Mouse (Mus musculus) MEL-GATA-1-ER (cell line): ENCODE results near the gene Creb3l1.
A peak's percentile ranks its signal among the peaks of the same experiment; 100 is the strongest.

Experiments used
- DNase-seq: peaks from one replicate; pipeline ENCODE4 v3.0.0-alpha.2; 2012; ENCODE audit warnings: low read depth; ENCODE audit errors: extremely low read depth

Creb3l1 gene

DNA sequence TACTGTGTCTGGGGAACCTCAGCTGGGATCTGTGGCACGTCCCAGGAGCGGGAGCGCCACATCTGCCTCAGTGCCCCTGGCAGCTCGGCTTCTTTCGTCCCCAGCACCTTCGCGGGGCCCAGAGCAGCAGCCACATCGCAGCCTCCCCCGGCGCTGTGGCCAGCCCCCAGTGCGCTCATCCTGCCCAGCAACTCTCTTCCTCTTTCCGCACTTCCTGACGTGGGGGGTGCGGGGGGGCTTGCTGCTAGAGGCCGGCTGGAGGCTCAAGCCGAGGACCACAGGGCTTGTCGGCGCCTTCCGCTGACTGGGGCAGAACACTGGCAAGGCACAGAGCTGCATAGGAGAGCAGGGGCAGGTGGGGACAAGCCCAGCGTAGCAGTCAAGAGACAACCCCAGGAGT is 58.9 kb downstream of the Creb3l1 start:
- DNase-seq = no peak

DNA sequence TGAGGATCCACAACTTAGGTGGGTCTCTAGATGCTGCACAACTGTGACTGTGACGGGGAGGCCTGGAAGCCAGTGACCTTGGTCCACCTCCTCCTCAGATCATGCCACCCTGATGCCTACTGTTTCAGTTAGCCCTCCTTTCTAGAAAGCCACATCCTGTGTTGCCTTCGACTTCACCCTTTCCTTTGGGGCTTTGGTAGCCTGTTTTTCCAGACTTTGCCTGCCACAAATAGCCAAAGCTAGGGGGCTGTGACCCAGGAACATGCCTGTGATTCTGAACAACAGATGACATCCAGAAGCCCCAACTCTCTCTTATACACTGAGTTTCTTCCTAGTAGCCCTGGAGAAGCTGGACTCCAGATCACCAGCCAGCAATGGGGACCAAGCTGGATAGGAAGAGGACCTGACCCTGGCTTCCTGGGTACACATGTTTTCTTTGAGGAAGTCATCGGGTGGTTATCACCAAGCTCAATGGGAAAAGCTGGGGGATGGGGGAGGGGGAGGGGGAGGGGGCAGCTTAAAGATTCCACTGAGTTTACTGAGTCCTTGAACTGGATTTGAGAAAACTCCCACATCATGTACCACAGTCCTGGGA is 59.6 kb downstream of the Creb3l1 start:
- no peak for DNase-seq

DNA sequence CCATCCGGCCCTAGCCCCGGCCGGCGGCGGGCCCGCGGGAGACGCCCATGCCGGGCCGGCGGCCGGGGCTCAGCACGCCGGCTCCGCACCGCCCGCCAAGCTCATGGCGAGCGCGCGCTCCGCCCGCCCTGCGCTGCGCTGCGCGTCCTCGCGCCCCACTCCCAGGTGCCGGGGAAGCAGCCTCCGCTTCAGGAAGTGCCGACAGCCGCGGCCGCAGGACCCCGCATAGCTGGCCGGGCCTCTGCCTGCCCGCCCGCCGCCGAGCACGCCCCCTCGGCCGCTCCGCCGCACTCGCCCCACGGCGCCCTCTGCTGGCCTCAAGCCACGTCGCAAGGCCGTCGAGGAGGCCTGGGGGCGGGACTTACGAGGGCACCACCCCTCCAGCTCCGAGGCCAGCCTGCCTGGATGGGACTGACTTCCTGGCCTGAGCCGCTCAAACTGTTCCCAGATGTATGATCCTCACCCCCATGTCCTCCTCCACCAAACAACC is 60.8 kb downstream of the Creb3l1 start:
- DNase-seq = peak; percentile 62

DNA sequence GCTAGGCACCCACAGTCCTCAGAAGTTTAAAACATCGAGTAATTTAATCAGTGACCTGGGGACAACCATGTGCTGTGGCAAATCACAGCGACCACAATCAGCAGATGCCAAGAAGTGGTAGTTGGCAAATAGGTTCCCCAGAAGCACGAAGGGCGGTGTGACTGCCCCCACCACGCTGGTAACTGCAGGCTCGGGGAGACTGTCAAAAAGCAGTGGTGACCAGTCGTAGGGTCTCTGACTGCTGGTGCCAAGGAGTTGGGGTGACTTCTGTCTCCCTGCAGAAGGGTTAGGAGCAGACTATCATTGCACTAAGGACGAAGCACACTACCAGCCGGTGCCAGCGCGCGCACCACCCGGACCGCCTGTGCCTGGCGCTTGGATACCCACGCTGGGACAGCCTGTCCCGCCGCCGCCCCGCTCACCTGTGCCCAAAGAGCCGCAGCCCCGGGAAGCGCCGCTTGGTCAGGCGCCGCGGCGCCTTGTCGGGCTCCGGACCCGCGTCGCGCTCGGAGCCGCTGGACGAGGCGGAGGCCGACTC is 61.4 kb downstream of the Creb3l1 start:
- DNase-seq = no peak

DNA sequence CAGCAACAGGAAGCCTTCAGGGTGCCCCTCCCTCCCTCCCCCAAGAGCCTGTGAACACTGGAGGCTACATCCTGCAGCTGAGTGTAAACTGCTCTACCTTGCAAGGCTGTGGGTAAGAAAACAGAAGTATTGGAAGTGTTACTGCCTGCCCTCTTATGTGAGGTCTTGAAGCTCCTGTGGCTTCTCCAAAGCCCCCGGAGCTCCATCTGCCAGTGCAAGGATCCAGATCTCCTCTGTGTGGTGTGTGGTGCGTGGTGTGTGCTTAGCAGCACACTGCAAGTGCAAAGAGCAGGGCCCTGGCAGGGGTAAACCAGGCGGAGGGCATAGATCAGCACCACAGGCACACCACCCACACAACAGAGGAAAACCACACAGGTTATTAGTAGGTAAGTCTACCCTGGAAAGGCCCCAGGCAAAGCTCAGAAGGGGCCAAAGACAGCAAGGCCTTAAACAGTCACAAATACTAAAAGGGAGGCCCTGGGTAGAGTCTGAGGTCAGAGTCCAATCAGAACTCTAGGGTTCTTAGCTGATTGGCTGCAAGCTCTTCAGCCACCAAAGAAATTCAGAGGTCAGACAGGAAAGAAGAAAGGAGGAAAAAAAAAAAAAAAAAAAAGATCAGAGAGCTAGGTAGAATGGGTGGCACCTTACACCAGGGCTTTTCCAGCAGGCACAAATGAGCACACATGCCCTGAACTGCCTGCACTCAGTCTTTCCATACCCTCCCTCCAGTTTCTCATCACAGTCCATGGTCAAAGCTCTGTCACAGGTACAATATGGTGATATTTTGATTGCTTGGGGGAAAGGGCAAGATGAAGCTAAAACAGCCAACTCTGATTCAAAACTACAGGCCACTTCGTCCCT is 62.2 kb downstream of the Creb3l1 start:
- no peak for DNase-seq

DNA sequence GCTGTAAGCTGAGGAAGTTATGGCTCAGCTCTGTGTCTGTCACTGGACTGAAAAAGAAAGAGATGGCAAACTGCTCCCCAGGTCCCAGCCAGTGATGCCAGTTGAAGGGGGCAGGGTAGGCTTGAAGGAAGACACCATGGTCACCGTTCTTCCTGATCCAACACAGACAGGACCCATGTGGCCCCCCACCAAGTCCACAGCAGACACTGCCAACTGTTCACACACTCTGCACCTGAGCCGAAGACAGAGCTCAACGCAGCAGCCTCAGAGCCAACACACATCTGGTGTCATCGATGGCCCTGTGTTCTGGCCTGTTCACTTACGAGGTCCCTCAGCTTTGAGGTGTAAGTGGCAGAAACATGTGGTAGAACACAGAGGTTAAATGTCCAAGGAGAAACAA is 63.8 kb downstream of the Creb3l1 start:
- no peak for DNase-seq

DNA sequence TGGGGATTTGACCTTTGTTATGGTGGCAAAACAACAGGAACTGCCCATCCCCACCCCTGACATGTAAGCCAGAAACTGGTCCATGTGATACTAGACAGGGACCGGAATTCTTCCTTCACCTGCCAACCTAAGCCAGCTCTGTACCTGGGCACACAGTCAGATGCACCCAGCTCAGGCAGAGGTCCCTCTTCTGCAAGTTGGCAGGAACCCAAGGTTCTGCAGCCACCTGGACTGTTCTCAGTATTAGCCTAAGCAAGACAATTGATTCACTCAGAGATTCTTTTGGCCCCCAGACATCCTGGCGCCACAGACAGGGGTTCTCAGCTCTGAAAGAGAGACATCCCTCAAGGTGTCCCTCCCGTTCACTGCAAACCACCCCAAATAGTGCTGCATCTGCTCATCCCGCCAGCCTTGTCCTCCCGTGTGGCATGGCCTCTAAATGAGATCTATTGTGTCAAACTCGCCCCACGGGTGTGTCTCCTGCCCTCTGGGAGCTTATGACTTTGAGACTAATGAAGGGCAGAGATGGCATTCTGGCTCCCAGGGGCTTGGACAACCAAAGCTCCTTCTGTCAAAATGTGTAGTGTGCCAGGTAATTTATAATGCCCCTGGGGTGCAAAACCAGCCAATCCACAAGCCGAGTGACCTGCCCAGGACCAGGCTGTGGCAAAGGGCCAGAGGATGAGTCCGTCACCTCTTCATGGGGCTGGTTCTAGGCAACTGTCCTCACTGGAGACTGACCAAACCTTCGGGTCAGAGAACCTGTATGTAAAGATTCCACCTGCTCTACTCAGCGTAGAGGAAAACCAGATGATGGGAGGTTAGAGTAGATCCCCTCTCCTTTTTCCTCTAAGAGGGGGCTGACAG is 64.5 kb downstream of the Creb3l1 start:
- DNase-seq = no peak

DNA sequence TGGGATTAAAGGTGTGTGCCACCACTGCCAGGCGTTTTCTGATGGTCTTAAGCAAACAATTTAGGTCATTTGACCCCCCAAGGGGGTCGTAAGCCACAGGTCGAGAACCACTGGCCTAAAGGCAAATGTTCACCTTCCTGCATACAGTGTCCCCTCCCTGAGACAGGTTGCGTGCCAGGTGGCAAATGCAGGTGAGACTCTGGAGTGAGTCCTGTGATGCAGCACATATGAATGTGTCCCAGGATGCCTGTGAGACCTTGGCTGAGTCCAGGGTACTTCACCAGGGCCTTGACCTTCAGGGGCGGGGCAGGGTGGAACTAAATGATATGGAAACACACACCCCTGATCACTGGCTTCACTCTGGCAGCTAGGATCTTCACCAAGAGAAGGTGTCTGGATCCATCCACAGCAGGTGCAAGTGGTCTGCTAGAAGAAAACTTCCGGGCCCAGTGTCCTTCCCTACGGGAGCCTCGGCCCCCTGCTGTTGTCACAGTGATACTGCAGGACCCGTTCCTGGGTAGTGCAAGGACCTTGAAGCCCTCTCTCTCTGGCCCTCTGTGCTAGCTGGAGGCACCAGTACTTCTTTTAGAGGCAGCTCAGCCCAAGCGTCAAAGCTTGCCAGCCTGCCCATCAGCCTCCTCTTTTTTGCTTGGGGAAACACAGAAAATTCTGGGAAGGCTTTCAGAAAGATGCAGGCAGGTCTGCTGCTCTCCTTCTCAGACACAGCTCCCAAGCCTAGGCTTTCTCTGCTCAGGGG is 65.4 kb downstream of the Creb3l1 start:
- DNase-seq = no peak

DNA sequence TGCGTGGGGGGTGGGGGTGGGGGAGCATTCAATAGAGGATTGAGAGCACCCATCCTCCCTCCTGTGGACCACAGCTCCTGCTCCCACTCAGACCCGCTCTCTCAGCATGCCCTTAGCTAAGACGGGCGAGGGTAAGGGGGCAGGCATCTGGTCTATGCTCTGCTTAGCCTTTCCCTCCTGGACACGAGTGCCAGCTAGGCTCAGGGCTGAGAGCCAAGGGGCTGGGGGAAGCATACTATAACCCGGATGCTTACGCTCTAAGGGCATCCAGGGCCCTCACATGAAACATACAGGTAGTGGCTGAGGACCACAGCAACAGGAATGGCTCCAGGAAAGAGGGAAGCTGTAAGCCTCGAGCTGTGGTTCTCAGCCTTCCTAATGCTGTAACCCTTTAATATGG is 66.3 kb downstream of the Creb3l1 start:
- DNase-seq = no peak

DNA sequence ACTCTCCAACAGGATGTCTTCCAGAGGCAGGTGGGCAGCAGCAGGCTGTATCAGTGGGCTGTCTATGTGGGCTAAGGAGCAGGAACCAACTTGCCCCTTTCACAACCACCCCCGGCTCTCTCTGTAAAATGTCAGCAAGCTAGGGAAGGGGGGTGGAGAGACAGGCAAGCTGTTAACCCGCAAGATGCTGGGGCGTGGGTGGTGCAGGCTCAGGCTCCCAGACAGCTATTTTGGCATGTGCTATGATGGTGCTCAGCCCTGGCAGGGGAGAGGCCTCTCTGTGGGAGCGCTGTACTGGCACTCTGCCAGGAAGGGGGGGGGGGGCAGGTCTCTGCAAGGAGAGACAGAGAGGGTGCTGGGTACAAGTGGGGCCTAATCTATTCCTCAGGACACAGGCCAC is 67.2 kb downstream of the Creb3l1 start:
- no peak for DNase-seq

DNA sequence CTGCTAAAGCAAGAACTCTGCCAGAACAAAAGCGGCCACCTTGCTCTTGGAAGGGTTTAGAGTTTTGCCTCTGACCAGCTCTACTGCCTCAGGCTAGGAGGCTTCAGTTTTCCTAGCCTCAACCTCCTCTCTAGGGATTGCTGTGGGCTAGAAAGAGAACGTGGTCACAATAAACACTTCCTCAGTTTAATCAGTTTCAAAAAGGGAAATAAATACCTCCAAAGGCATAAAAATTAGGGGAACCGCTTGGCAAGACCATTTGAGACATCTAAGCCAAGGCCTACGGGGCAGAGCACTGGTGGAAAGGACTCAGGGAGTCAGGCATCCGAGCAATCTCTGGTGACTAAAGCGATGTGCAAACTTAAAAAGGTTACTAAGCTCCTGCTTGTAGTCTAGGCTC is 68.4 kb downstream of the Creb3l1 start:
- no peak for DNase-seq

DNA sequence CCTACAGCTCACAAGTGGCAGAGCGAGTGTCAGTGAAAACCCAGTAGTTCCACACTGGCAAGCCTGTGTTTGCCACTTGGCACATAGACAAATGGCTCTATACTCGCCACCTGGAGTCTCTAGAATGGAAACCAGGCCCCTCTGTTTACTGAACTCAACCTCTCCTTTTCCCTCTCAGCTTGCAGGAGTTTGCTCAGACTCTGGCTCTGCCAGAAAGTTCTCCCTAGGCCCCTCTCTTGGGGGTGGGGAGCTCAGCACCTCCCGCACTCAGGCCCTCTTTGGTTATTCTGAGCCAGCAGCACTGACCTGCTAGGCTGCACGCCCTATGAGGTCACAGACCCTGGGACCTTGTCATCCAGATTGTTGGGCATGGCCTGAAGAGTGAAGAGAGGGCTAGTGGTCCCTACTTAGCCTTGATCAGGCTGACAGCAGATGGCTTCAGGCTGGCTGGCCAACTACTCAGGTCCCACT is 69.1 kb downstream of the Creb3l1 start:
- DNase-seq = no peak

DNA sequence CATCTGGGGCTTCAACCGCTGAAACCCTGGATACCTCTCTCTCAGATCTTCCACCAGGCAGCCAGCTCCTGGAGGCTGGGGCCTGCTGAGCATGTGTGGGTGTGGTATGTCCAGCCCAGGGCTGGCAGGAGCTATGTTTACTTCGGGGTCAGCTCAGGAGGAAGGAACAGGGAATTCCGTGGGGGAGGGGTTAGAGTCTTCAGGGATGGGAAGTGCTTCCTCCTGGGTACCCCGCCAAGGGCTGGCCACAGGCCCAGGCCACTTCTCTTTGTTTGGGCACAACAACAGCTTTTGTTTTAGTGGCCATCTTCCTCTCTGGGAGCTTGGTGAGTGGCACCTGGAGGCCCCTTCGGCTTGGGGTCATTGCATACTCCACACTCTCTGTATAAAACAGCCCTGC is 70.5 kb downstream of the Creb3l1 start:
- no peak for DNase-seq

DNA sequence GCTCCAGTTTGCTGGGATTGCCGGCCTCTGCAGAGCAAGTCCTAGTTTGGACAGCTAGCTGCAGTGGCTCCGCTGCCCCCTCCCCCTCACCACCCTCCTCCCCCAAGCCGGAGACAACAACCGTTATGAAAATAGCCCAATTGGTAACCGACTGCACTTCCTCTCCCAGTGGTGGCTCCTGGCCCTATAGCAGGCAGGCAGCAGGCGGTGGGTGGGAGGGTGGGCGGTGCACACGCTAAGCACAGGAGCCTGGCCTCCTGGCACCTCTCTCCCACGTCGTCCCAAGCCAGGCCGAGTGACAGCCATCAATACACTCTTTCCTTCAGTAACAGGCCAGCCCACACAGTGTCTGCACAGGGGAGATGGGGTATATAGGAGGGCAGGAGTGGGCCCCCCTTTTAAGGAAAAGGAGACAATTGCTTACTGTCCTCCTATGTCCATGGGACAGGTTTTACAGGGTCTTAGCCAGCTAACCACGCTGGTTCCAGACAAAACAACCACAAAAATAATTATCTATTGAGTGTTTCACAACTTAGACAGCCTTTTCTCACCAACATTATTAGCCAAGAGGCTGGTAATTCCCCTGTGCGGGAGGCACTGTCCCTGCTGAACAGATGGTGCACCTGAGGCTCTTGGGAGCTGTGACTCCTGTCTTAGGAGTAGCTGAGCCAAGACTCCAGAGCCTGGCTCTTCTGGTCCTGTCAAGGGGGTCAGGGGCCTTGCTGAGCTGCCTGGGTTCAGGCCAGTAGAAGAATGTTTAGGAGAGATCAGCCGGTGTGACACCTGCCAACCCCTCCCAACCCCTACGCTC is 73.8 kb downstream of the Creb3l1 start:
- DNase-seq = peak; percentile 84

DNA sequence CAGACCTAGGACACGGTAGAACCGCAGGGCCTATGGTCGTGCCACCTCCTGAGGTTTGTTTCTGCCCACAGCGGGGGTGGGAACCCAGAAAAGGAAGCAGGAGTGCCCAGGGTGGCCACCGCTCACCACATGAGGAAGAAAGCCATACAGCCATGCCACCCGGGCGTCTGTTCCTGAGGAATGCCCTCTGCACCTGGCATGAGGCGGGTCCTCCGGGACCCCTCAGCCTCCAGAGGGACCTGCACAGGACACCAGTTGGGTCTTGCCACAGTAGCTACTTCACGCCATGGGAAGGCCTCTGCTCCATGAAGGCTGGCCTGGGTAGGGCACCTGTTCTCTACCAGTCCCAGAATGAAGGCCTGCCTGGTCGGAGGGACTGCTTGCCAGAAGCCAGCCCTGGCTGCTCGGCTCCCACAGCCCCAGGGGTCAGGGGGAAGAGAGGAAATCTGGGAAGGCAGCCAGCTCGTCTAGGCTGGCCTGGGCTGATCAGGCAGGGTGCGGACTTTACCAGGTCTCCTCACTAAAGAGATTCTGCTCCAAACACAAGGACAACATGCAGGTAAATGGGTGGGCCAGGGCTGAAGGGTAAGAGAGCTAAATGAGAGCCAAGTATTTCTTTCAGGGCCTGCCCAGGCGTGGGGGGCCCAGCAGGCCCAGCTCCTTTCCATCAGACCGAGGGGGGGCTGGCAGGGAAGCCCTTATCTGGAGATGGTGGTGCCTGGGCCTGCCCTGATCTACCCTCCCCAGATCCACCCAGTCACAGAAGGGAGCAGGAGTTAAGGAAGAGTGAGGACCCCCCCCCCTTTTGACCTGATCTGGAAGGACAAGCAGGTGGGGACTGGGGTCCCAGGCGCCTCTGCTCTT is 74.7 kb downstream of the Creb3l1 start:
- DNase-seq = no peak

DNA sequence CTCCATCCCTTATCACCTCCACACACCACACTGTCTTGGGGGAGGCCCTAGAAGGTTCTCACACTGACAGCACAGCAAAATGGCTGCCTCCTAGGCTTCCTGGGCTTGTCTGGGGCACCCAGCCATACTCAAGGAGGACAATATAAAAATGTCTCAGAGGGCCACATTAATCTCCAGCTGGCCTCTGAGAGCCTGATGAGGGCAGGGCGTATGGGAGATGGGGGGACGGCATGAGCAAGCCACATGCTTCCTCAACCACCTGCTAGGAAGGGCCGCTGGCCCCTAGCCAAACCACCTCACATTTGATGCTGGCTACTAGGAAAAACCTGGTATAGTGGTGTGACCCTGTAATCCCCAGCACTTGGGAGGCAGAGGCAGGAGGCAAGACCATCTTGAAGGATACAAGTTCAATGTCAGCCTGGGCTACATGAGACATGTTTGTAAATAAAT is 75.5 kb downstream of the Creb3l1 start:
- DNase-seq = no peak

DNA sequence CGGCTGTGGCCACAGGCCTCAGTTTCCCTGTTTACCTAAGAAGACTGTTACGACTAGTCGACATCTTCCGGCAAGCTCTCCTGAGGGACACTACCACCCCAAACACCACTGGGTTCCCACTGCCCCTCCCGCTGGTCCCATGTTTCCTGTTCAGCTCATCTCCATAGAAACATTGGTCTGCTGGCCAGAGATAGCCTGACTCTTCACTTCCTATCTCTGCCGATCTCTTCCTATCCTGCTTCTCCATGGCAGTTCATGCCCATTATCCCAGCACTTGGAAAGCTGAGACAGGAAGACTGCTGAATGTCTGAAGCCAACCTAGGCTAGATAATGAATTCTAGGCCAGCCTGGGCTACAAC is 76.2 kb downstream of the Creb3l1 start:
- no peak for DNase-seq

DNA sequence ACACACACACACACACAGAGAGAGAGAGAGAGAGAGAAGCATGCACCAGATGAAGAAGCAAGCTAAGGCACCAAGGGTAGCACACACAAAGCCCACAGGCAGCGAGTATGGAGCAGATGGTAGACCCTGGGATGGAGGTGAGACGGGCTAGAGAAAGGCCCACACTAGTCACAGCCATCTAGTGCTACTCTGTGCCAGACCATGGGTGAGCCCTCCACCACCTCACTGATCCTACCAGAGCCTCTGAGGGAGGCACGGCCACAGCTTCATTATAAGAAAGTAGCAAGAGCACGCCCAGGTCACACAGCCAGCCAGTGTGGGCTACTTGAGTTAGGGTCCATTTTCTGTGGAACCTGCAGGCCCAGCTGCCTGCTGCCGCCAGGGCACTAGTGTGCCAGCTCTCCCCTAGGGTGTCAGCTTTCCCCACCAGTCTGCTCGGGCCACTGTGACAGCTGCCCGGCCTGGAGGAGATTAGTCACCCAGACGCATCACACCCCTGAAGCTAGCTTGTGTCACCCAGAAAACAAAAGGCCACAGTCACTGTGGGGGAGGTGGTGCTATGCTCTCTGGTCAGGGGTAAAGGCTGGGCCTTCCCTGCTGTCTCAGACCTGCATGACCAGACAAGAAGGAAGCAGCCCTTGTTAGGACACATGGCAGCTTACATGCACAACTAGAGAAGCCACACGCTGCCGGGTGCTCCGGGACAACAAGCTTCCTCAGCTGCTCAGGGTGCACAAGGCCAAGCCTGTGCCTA is 76.7 kb downstream of the Creb3l1 start:
- no peak for DNase-seq
